Mouse (Mus musculus): Measurements from ENCODE around the gene Mrps2.
"Not testable (repeated sequence)": the region's sequence is repeated elsewhere in the genome, so short reads cannot be mapped to it uniquely, and the experiment has no call there.

Mrps2 gene

DNA sequence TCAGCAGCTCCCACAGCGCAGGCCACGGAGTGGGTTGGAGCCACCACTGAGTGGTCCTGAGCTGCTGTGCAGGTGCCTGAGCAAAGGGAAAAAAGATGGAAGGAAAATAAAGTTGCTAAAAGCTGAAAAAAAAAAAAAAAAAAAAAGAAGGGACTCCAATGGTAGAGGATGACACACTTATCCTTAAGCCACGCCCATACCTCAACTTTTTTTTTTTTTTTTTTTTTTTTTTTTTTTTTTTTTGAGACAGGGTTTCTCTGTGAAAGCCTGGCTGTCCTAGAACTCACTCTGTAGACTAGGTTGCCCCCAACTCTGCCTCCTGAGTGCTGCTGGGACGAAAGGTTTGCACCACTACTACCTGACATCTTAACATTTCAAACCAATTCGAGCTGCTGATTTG lies 10.1 kb downstream of the Mrps2 start:
- DNase-seq: not testable (repeated sequence)

DNA sequence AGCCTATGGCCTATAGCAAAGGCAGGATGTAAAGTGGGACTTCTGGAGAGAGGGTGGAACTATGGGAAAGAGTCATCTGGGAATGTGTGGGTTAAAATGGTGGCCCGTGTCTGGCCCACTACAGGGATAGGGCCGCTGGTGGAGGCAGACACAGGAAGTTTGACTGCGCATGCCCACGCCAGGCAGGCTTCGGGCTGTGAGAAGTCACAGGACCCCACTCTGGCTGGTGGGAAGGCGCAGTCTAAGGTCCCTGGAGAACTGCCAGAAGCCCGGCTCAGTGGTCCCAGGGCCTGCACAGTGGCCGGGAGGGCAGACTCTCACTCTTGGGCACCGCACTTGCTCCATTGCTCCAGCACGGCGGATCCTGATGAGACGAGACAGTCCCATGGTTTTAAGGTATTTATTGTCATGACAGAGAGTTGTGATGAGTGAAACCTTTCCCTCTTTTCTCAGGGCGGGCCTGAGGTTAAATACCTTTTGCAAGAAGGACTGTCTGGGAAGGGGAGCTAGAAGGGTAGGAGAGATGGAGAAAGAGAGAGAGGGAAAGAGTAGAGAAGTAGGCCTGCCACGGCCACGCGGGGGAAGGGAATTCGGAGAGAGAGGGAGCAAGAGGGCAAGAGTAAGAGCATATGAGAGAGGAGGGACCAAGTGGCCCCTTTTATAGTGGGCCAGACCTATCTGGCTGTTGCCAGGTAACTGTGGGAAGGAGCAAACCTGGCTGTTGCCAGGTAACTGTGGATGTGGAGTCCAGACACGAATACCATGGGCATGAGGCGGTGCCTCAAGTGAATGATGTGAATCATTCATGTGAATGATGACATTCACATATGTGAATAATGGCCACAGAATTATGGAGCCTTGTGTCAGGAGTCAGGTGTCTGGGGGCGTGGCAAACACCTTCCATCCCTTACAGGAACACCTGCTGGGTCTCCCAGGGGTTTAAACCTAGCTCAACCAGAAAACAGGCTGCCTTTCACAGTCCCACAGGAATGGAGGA lies 11.6 kb downstream of the Mrps2 start:
- no peak for DNase-seq

DNA sequence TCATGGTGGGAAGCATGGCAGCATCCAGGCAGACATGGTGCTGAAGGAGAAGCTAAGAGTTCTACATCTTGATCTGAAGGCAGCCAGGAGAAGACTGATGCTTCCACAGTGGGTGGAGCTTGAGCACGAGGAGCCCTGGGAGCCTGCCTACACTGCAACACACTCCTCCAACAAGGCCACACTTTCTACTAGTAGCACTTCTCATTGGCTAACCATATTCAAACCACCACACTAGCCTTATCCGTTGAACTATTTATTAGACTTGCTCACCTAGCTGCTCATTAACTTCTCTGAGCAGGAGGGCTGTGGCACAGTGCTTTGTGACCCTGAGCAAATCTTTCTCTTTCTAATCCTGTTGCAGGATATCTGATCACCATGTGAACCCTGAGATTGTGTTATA lies 16.0 kb downstream of the Mrps2 start:
- no peak for DNase-seq

DNA sequence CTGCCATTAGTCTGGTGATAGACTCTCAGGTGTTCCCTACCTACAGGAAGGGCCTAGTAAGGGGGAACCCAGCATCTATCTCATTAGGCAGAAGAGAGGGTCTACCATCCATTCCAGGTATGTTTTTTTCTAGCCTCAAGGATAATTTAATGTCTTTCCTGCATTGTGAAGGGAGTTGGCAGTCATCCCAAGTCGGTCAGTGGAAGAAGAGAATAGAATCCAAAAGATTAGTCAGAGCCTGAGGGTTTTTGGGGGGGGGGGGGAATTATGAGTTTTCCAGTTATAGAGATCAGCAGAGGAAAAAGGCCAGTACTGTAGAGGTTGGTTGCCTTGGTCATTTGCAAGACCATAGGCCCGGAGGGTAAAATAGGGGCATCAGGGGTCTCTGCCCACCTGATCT lies 26.7 kb downstream of the Mrps2 start:
- DNase-seq: no peak

DNA sequence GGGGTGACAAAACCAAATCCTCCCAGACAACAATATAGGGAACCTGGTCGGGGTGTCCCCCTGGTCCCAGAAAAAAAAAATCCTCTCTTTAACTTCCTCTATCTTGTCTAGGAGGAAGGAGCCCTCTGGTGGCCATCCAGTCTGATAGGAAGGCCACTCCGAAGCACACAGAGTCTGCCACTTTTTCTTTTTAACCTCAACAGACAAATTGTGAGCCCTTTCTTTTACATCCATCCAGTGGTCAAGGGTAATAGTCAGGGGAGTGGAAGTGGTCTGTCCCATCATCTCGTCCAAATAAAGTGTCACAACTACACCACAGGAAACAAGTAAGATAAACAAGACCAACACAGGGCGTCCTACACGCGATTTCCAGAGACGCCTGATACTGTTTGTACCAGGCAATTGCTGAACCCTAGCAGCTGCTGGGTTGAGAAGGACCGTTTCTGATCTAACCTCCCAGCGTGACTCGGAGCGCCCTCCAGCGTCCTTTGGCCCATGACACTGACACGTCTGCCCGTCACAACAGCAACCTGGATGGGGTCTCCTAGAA lies 27.4 kb downstream of the Mrps2 start:
- peak; percentile 71 for DNase-seq

DNA sequence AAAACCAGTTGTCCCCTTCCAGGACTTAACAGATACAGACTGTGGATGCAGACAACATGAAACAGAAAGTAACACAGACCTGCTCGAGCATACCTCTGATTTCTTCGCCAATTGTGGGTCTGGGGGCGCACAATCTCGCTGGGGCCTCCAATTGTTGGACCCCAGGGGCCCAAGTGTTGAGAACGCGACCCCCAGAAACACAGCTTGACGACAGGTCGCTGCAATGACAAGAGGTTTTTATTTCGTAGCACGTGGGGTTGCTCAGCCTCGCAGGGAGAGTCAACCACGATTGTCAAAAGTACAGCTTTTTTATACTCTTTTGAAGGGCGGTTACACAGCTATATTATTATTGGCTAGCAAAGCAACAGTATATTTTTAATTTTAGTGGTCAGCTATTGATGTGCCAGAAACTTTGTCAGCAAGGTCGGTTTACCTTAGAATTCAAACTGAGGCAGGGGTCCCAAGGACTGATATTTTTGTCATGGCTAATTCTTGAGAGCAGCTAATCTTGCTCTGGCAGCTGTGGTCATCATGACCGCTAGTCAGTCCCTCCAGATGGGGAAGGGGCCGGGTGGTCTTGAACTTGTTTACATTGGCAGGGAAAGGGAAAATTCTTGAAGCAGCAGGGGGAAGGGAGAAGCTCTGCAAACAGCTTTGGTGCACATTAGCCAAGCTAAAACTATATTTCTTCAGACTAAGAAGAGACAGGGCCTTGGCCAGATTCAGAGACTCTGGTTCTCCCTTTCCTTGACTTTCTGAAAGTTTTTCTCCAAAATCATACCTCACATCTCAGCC lies 28.1 kb downstream of the Mrps2 start:
- DNase-seq: peak; percentile 45

DNA sequence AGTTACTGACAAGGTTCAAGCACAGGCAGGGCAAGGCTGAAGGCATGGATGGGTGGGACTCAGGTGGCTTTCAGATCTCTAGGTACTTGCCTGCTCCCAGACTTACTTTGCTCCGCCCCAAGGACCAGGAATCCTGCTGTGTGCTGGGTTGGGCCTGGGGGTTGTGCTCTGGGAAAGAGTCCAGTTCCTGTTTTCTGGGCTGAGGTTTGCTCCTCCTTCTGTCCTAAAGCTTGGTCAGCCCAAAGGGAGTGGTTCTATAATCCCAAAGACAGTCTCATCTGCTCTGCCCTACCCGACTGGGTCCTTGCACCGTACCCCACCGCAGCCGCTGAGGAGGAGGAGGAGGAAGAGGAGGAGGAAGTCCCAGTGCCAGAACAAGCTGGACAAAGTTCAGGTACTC lies 28.8 kb downstream of the Mrps2 start, which contains the start of gene Gbgt1:
Gbgt1 (plus strand) TSS at position 221 of the 400 bp plus-strand sequence.
- peak; percentile 53 for DNase-seq

DNA sequence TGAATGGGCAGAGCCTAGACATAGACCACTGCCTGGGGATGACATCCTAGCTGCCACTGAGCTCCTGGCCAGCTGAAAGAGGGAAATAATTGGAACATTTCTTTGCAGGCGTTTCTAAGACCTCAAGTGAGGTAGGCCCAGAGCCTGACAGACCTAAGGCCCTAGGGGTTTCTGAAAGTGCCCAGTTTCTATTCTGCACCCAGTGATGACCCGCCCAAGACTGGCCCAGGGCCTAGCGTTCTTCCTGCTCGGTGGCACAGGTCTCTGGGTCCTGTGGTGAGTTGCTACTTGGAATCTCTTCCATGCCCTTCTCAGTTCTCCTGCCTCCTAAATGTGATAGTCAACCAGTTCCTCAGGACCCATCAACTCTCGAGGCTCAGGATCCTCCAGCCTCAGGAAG lies 29.7 kb downstream of the Mrps2 start:
- DNase-seq: no peak

DNA sequence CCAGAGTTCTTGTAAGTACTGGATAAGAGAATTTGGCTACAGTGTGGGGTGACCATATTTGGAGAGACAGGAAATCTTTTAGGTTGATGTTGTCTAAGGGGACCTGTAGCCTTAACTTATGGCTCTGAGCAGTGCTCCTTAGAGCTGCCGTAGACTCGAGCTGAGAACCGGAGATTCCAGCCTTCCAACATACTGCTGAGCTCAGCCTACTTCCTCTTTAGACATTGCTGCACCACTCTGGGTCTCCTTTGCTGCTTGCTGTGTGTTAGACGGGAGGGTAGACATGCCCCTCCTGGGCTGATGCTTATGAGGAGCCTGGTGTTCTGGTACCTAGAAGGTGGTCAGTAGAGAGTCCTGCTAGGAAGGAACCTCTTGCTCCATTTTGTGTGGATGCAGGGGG lies 30.6 kb downstream of the Mrps2 start:
- no peak for DNase-seq

DNA sequence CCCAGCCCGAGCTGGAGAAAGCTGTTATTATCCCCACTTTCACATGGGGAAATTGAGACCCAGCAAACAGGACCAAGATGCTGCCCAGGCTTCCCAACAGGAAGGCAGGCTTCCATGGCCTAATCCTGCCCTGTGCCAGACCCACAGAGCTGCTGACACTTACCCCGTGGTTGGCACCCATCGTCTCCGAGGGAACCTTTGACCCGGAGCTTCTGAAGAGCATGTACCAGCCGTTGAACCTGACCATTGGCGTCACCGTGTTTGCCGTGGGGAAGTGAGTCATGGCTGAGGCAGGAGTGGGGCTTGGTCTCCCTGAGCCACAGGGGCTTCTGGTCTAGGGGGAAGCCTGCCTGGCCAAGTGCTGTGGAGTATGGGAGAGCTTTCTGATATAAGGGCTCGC lies 35.1 kb downstream of the Mrps2 start:
- peak; percentile 5 for DNase-seq

DNA sequence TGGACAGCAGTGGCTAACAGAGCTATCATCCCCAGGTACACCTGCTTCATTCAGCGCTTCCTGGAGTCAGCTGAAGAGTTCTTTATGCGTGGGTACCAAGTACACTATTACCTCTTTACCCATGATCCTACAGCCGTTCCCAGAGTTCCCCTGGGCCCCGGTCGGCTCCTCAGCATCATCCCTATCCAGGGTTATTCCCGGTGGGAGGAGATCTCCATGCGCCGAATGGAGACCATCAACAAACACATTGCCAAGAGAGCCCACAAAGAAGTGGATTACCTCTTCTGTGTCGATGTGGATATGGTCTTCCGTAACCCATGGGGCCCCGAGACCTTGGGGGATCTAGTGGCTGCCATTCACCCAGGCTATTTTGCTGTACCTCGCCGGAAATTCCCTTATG lies 36.8 kb downstream of the Mrps2 start:
- peak; percentile 4 for DNase-seq

DNA sequence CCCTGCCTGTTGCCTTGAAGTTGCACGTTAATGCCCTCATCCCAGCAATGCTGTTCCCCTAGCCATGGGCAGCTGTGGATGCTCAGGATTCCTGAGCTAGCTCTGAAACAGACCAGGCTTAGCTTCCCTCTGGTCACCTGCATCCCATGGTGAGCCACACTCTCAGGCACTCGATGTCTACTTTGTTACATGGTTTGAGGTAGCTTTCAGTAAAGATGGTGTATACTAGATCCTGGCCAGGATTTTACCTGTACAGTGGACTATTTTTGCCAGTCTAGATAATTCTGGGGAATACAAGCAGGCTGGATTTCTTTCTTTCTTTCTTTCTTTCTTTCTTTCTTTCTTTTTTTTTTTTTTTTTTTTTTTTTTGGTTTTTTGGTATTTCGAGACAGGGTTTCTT lies 37.9 kb downstream of the Mrps2 start, which contains the start of gene Gm10134:
Gm10134 (plus strand) TSS at position 301 of the 400 bp plus-strand sequence.
- DNase-seq: peak; percentile 3

DNA sequence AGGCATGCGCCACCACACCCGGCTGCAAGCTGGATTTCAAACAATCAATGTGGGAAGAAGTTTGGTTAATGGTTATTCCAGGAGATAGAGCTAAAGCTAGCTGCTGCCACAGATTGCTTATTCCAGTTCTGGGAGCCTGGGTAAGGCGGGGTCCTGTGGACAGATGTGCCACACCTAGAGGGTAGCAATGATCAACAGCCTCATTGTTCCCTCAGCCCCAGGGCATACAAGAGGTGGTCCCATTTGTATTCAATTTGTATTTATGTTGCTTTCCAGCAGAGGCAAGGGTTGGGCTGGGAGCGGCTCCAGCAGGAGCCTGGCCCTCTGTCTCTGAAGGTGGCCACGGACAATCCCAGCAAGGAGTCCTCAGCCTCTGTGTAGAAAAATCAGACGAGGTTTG lies 38.4 kb downstream of the Mrps2 start:
- DNase-seq: no peak

DNA sequence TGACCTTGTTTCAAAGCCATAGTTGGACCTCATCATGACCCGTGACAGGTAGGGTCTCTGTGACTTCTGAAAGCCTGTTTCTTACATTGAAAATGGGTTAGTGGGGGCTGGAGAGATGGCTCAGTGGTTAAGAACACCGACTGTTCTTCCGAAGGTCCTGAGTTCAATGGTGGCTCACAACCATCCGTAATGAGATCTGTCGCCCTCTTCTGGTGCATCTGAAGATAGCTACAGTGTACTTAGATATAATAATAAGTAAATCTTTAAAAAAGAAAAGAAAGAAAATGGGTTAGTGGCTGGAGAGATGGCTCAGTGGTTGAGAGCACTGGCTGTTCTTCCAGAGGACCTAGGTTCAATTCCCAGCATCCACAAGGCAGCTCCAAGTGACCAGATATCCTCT lies 43.7 kb downstream of the Mrps2 start:
- DNase-seq: peak; percentile 10

DNA sequence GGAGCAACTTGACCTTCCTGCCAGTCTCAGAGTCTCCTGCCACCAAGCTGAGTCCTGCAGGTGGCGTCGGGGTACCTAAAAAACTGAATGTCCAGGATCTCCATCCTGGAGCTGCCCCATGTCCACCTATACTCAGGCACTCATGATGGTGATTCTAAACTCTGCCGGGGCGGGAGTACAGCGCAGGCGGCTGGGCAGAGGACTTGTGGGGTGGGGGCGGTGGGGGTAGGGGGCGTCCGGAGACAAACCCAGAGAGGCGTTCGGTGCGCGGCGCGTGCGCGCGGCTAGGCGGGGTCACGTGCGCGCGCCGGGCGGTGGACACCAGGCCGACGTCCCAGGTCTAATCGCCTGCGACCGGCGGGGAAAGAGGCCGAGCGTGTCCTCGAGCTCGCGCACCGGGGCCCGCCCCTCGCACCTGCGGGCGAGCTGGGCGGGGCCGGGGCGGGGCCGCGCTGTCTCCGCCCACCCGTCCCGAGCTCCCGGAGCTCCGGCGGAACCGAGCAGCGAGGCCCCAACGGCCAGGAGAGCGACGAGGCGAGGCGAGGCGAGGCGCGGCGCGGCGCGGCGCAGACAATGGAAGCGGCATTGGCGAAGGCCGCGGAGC lies 45.0 kb downstream of the Mrps2 start, which contains the start of gene Ralgds:
Ralgds (plus strand) TSS at position 328 of the 604 bp plus-strand sequence.
- peak; percentile 82 for DNase-seq

DNA sequence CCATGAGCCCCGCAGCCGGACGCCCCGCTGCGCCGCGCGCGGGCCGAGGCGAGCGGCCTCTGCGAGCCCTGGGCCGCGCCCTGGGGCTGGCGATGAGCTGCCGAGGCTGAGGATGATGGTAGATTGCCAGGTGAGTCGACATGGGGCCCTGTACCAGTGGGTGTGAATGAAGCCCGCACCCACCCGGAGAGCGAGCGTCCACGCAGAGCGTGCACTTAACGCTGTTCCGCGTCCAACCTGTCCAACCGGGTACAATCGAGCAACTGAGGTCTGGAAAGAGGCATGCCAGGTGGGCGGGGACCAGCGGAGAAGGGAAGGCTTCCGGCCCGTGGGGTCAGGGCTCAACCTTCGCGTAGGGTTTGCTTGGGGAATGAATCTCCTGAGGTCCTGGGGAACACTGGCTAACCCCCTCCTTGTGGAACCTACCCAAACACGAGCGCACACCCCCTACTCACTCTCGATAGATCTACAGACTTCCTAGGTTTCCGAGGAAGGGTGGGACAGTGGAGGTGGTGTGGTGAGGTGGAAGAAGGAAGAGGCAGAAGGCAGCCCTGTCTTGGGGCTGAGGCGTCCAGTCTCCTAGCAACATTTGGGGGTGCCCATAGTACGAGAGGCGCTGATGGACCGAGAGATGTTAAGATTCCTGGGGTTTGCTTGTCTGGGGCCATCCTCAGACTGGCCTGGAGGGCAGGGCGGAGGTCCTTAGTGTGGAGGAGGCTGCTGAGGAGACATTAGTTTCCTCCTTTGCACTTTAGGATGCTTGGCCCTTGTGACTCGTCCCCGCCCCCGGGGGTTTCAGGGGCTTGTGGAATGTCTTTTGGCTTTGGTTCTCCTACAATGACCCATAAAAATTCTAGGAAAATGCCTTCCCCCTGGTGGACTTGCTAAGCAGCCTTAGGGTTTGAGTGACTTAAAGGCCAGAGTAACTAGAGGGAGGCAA lies 45.8 kb downstream of the Mrps2 start:
- DNase-seq: peak; percentile 56

DNA sequence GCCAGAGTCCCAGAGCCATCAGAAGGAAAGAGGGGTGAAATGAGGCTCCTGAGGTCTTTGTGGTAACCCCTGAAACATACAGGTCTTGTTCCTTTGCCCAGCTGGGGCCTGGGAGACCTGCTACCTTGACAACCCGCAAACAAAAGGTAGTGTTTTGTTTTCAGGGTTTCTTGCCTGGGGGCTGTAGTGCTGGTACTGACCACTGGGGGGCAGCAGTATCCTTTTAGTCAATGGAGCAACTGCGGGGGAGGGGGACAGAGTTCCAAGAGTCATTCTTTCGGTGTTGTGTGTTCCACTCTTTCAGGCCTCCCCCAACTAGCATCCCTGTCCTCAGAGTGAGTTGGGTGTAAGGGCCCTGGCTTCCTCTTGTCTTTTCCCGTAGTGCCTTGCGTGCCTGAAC lies 46.6 kb downstream of the Mrps2 start:
- DNase-seq: peak; percentile 93

DNA sequence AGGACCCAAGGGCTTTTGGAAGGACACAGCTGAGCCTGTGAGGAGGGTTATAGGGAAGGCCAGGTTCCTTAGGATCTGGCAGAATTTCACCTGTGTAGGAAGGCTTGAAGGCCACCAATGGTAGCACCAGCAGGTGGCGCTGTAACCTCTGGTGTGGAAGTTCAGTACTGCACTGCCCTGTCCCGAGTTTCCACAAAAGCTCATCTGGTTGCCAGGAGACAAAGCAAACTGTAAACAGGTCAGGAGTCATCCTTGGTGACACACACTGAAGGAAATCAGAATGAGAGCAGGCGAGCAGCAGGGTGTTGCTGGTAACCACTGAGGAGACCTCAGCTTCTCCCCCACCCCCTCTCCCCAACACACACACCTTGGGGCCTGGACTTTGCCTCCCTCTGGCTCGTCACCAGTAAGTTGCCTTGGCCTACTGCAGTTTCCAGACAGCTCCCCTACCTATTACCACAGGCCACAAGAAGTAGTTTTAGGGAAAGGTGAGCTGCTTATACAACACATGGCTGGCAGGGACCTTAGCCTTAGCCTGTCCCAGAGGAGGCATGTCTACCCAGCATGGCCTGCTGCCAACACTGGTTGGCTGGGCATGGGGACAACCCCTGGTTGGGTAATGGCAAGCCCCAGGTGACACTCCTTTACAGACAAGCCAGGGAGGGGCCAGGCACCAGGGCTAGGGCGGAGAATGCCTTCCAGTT lies 49.5 kb downstream of the Mrps2 start:
- DNase-seq: peak; percentile 91

DNA sequence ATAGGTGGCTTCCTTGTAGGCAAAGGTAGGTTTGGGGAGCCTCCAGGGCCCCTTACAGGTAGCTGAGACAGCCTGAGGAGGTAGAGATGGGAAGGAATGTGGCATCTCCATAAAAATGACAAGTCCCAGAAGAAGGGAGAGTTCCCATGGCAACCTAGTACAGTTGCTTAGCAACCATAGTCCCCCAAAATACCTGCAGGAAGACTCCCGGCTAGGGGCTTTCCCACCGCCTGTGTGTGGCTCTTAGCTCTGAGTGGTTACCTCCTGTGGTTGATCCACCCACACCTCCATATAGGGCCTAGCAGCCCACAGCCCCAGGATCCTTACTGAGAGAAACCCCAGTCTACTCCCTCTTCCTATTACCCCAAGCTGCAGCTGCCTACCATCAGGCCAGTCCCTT lies 50.4 kb downstream of the Mrps2 start:
- DNase-seq: no peak

DNA sequence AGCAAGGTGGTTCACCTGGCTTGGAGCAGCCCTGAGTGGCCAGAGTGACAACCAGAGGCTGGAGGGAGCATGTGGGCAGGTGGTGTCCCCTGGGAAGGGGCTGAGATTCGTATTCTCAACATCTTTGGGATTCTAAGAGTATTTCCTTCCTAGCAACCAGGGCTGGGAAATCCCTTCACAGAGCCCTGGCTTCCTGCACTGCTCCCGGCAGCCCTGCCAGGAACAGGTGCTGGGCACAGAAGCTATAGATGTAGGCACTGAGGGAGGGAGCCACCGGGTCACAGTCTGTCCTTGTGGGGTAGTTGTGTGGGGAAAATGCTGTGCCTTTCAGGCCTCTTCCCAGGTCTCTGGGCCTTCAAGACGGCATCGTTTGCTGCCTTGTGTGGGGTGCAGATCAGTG lies 52.7 kb downstream of the Mrps2 start:
- no peak for DNase-seq

All from kidney, postnatal 10 days (tissue).